Mouse (Mus musculus): Measurements from ENCODE around the gene Cry2.
"Not testable (repeated sequence)": the region's sequence is repeated elsewhere in the genome, so short reads cannot be mapped to it uniquely, and the experiment has no call there.

The Cry2 gene

DNA sequence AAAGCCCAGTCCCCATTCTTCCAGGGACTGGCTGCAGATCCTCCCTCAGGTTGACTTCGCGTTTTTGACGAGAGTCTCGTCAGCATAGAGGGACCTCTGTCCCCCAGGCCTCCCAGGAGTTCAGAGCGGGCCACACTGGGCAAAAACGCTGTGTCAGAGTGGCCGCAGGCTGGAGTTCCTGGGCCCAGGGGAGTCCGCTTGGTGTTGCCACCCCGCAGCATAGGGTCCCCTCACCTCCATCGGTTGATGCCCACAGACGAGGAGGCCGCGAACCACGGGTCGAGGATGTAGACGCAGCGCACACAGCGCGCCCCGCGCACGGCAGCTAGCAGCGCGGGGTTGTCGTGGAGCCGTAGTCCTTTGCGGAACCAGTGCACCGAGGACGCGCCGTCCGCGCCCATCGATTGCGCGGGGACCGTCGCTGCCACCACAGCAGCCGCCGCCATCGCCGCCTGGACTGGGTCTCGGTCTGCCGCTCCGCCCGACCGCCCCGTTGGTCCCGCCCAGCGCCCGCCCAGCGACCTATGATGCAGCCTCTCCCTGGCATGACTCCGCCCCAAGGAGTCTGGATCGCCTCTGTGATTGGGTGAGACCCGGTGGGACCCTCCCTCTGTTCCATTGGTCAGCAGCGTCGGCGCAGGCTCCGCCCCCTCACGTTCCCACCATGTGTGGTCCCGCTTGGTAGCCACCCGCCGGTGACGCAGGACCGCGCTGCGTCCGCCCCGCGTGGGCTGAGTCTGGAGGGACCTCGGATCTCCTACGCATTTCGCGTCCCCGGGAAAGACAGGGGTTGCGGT lies at the start of gene Cry2:
TSS of gene Cry2 (minus strand) at position 466 of the 797 bp plus-strand sequence.
- in situ Hi-C loops (cut with MboI): no loop called here

GRCm38 (mm10) chr2:92483505-92483904 lies 49.7 kb upstream of the Cry2 start:
- in situ Hi-C loops (cut with MboI): no loop called here

DNA sequence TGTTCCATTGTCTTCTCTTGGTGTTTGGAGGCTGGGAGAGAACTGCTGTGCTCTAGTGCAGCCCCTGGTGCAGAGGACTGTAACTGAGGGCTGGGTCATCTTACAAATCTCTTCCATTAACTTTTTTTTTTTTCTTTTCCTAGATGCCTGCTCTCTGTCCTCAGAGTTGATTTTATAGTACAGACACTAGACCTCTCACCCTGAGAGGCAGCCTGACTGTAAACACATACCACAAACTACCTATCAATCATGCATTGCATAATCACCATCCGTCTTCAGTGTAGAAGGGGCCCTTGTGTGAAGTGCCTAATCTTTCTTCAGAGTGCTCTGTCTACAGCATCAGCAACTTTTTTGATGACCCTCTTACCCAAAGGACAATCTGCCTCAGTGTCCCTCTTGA lies 48.7 kb upstream of the Cry2 start:
- in situ Hi-C loops (cut with MboI): no loop called here

GRCm38 (mm10) chr2:92478313-92478688 lies 44.5 kb upstream of the Cry2 start:
- in situ Hi-C loops (cut with MboI): no loop called here

DNA sequence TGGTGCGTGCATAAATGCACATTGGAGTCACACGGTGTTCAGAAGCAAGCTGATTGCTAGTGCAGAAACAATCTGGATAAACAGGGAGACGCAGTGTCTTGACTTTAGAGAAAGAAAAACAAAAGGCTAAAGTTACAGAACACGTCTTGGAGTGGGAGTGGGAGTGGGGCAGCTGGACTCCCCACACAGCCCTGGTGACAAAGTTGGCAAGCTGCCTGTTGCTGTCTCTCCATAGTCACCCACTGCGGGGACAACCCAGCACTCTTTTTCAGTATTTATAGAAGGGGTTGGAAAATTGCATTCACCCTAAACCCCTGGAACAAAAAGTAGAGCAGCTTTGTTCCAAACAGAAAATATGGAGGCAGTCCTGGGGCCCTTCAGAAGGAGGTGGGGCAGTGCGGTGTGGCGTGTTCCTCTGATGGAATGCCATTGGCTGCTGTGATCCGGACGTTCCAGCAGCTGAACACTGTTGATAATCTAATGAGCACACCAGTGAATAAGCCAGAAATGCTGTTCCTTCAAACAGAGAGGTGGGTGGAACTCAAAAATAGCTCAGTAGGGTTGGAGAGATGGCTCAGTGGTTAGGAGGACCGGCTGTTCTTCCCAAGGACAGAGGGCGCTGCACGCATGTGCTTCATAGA lies 43.9 kb upstream of the Cry2 start:
- in situ Hi-C loops (cut with MboI): no loop called here

GRCm38 (mm10) chr2:92476580-92476979 lies 42.7 kb upstream of the Cry2 start:
- in situ Hi-C loops (cut with MboI): not testable (repeated sequence)

DNA sequence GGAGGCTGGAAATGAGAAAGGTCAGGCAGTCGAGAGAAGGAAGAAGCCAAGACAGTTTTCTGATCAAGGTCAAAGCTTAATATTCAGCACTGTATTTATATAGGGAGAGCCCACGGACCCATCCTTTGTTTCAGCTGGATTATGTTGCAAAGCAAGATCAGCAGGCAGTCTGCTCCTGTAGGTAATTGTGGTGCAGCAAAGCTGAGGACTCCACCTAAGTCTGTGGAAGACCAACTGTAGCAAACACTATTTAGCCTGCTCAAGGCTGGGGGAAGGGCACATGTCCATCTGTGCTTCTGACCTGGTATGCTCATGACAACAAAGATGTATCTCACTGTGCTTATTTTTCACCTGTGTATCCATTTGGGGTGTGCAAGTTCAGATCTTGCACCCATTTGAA lies 41.9 kb upstream of the Cry2 start:
- in situ Hi-C loops (cut with MboI): no loop called here

DNA sequence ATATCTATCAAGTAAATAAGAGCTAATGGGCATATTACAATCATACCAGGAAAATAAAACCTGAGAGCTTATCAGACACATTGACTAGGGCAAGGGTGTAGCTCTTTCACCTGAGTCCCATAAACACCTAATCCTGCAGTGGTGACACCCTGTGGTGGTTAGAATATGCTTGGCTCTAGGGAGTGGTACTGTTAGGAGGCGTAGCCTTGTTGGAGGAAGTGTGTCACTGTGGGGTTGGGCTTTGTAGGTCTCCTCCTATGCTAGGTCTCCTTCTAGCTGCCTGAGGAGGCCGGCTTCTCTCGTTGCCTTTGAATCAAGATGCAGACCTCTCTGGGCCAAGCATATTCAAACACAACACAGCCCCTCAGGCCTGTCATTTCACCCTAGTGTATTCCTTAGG lies 41.1 kb upstream of the Cry2 start:
- in situ Hi-C loops (cut with MboI): no loop called here

DNA sequence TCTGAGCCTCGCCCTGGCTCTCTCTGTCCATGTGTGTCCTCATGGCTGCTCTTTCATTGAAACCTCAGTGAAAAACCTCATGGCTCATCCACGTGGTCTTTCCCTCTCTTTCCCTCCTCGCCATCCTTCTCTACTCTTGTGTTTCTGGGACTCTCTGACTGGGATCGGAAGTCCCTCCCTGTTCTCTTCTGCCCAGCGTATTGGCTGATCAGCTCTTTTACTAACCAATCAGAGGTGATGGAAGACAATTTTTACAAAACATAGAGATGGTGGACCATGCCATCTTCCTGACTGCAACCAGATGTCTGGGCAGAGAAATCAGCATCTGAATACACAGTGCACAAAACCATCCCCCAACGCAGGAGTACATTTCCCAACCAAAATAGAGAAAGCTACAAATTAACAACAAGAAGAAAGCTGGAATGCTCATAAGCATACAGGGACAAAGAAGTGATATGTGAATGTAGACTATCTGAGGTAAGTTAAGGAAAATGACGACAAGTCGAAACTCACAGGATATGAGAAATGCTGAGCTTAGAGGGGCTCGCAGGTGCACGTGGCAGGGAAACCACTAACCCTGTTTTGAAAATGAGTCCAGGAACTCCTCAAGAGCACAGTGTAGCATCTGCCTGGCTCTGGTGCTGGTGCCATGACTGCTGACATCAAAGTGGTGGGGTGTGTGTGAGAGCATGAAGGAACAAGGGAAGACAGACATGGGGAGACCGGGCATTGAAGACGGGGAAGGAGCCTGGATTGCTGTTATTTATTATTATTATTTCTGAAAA lies 38.2 kb upstream of the Cry2 start:
- in situ Hi-C loops (cut with MboI): no loop called here

GRCm38 (mm10) chr2:92464690-92465089 lies 30.8 kb upstream of the Cry2 start:
- in situ Hi-C loops (cut with MboI): no loop called here

GRCm38 (mm10) chr2:92461215-92461614 lies 27.4 kb upstream of the Cry2 start:
- in situ Hi-C loops (cut with MboI): no loop called here

GRCm38 (mm10) chr2:92459921-92460707 lies 26.3 kb upstream of the Cry2 start, which contains the start of gene Slc35c1:
TSS of gene Slc35c1 (minus strand) at chr2:92460538.
- in situ Hi-C loops (cut with MboI): no loop called here

GRCm38 (mm10) chr2:92459141-92459920 lies 25.5 kb upstream of the Cry2 start:
- in situ Hi-C loops (cut with MboI): no loop called here

DNA sequence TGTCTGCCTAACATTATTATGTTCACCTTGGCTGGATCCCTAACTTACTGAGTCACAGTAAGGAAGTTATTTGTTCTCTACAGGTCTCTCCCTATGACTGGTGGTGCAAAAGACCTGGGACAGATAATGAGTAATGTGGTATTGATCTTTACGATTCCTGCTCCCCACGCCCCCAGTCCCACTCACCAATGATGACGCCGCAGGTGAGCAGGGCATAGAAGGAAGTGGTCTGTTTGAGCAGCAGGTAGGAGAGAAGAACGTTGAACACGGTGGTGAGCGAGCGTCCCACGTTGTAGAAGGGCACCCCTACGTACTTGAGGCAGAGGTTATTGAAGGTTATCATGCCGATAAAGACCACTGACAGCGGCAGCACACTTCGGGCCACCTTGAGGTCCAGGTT lies 24.6 kb upstream of the Cry2 start:
- in situ Hi-C loops (cut with MboI): no loop called here

DNA sequence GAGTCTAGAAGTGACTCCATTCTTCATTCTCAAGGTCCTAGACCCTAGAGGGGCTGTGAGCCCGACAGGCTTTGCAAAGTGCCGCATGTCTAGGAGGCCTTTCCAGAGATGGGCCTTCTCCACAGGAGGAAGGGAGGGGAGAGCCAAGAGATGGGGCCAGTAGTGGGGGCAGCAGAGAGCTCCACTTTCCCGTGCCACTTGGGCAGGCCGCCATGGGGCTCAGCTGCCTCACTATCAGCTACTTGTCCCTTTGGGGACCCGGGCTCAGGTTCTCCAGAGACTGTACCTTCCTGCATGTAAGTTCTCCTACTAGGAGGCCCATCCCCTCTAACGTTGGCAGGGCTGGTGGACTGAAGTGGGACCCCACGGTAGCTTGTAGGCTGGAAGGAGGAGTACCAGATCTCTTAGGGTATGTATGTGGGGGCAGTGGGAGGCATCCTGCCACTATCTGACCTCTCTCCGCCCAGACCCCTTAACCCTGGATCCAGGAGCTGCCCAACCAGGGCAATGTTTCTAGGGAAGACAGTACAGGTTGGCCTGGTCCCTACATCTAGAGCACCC lies 23.2 kb upstream of the Cry2 start:
- in situ Hi-C loops (cut with MboI): no loop called here

GRCm38 (mm10) chr2:92455704-92456103 lies 21.9 kb upstream of the Cry2 start:
- in situ Hi-C loops (cut with MboI): no loop called here

- in situ Hi-C loops (cut with MboI): no loop called here
Observed at GRCm38 (mm10) chr2:92454166-92454565, 20.3 kb upstream of the Cry2 start.

- in situ Hi-C loops (cut with MboI): no loop called here
Observed at GRCm38 (mm10) chr2:92451126-92451525, 17.3 kb upstream of the Cry2 start.

DNA sequence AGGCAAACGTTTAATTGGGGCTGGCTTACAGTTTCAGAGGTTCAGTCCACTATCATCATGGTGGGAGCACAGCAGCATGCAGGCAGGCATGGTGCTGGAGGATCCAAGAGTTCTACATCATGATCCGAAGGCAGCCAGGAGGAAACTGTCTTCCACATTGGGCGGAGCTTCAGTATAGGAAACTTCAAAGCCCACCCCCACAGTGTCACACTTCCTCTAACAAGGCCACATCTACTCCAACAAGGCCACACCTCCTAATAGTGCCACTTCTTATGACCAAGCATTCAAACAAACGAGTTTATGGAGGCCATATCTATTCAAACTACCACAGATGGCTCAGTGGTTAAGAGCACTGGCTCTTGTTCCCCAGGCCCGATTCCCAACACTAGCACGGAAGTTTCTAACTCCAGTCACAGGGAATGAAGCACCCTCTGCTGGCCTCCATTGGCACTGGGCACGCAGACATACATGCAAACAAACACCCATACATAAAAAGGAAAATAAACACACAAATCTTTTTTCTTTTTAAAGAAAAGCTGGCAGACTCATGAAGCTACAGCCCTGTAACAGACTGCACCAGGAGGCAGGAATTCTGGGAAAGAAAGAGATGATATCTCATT lies 13.4 kb upstream of the Cry2 start:
- in situ Hi-C loops (cut with MboI): no loop called here

DNA sequence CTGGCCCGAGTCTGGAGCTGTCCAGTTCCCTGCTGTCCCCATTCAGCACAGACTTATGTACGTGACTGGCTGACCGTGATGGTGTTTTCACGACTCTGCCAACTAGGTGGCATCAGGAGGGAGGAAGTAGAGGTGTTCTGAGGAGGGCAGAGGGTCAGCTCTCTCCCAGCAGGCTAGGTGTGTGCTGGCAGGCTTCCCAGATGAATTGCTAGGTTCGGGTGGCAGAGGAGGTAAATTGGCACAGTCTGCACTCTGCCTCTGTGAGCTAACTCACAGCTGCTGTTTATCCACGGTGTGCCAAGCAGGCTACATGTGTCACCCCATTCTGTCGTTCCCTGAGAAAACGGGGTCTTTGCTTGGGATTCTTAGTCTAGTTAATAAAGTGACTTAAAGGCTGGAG lies 12.8 kb upstream of the Cry2 start:
- in situ Hi-C loops (cut with MboI): no loop called here

All from mature B cell (primary cell).